Mouse (Mus musculus): ENCODE data around the gene Sesn1.
A peak's percentile ranks its signal among the peaks of the same experiment; 100 is the strongest.

Gene Sesn1

GRCm38 (mm10) chr10:41870101-41870500 is 60.4 kb downstream of the Sesn1 start:
- DNase-seq (ENCODE audit: low read depth, low spot score), result no peak

GRCm38 (mm10) chr10:41871564-41871963 is 61.8 kb downstream of the Sesn1 start:
- DNase-seq (ENCODE audit: low read depth, low spot score), result no peak

GRCm38 (mm10) chr10:41875624-41876023 is 65.9 kb downstream of the Sesn1 start:
- no peak for DNase-seq (ENCODE audit: low read depth, low spot score)

GRCm38 (mm10) chr10:41878344-41878743 is 68.6 kb downstream of the Sesn1 start:
- DNase-seq (ENCODE audit: low read depth, low spot score), result no peak

GRCm38 (mm10) chr10:41879675-41880074 is 69.9 kb downstream of the Sesn1 start:
- DNase-seq (ENCODE audit: low read depth, low spot score), result peak; percentile 27

- peak; percentile 21 for DNase-seq (ENCODE audit: low read depth, low spot score)
Observed at GRCm38 (mm10) chr10:41880206-41880605, 70.5 kb downstream of the Sesn1 start.

GRCm38 (mm10) chr10:41880777-41881176 is 71.0 kb downstream of the Sesn1 start:
- peak; percentile 84 for DNase-seq (ENCODE audit: low read depth, low spot score)

- peak; percentile 27 for DNase-seq (ENCODE audit: low read depth, low spot score)
Observed at GRCm38 (mm10) chr10:41881438-41881837, 71.7 kb downstream of the Sesn1 start.

GRCm38 (mm10) chr10:41883741-41884575 is 74.2 kb downstream of the Sesn1 start:
- no peak for DNase-seq (ENCODE audit: low read depth, low spot score)

GRCm38 (mm10) chr10:41887080-41887821 is 77.5 kb downstream of the Sesn1 start:
- peak; percentile 96 for DNase-seq (ENCODE audit: low read depth, low spot score)

- peak; percentile 70 for DNase-seq (ENCODE audit: low read depth, low spot score)
Observed at GRCm38 (mm10) chr10:41888365-41888941, 78.7 kb downstream of the Sesn1 start.

- DNase-seq (ENCODE audit: low read depth, low spot score), result no peak
Observed at GRCm38 (mm10) chr10:41889566-41889965, 79.8 kb downstream of the Sesn1 start.

GRCm38 (mm10) chr10:41890537-41890936 is 80.8 kb downstream of the Sesn1 start:
- DNase-seq (ENCODE audit: low read depth, low spot score), result no peak

GRCm38 (mm10) chr10:41891312-41891711 is 81.6 kb downstream of the Sesn1 start:
- DNase-seq (ENCODE audit: low read depth, low spot score), result no peak

GRCm38 (mm10) chr10:41893433-41894411 is 84.0 kb downstream of the Sesn1 start:
- peak; percentile 40 for DNase-seq (ENCODE audit: low read depth, low spot score)

- DNase-seq (ENCODE audit: low read depth, low spot score), result no peak
Observed at GRCm38 (mm10) chr10:41896425-41896824, 86.7 kb downstream of the Sesn1 start.

GRCm38 (mm10) chr10:41896865-41897264 is 87.1 kb downstream of the Sesn1 start:
- no peak for DNase-seq (ENCODE audit: low read depth, low spot score)

GRCm38 (mm10) chr10:41901456-41901855 is 91.7 kb downstream of the Sesn1 start:
- no peak for DNase-seq (ENCODE audit: low read depth, low spot score)

GRCm38 (mm10) chr10:41901864-41902263 is 92.1 kb downstream of the Sesn1 start:
- DNase-seq (ENCODE audit: low read depth, low spot score), result no peak

- DNase-seq (ENCODE audit: low read depth, low spot score), result no peak
Observed at GRCm38 (mm10) chr10:41907473-41907872, 97.7 kb downstream of the Sesn1 start.

GRCm38 (mm10) chr10:41907950-41908349 is 98.2 kb downstream of the Sesn1 start:
- DNase-seq (ENCODE audit: low read depth, low spot score), result no peak

All from CD4-positive, CD25-positive, alpha-beta regulatory T cell, adult 2 months (primary cell).